ENCODE assay signal across 11 mouse cellular contexts in genomic region chr10:6685308-6686080, GRCm38 (mm10).
DNase-seq lines count a peak whose midpoint lies in the region; ATAC-seq lines count a peak whose summit lies in the region.
"Had no signal": no experiment of that assay in that cellular context is flagged by ENCODE, and none has a peak within 500 bp of the region (broad histone marks: within the 10 kb centered on the region; RNA-seq: fewer than 3 reads in every experiment).

No protein-coding gene starts in this region.

- H3K4me1 ChIP-seq in hindbrain, embryonic 14.5 days (replicated peaks; ENCODE audit: control insufficient read depth, insufficient read depth, low read length), result 0 out of 2 replicates have a peak, but pooled peaks cover 7% of the 10 kb centered on the region
- H3K4me1 ChIP-seq in hindbrain, embryonic 10.5 days (replicated peaks), result no peaks in the 10 kb centered on the region
- H3K4me1 ChIP-seq in neural tube, embryonic 15.5 days, result 0 out of 2 replicates have a peak, but pooled peaks cover 4% of the 10 kb centered on the region

- no peak overlapping the region for H3K9ac ChIP-seq in hindbrain, embryonic 14.5 days
- H3K9ac ChIP-seq in neural tube, embryonic 15.5 days (replicated peaks), result no peak overlapping the region

- ATAC-seq in hindbrain, embryonic 14.5 days (ENCODE audit: low FRiP score), result peak; percentile 84
- peak; percentile 84; the same call in 1 of the 2 replicates for ATAC-seq in neural tube, embryonic 15.5 days (ENCODE audit: low FRiP score)

- no peak overlapping the region for H3K4me2 ChIP-seq in hindbrain, embryonic 14.5 days (replicated peaks)
- no peak overlapping the region for H3K4me2 ChIP-seq in neural tube, embryonic 15.5 days

- H3K27me3 ChIP-seq in hindbrain, embryonic 14.5 days (ENCODE audit: control insufficient read depth, insufficient read depth, low read length), result no peaks in the 10 kb centered on the region
- H3K27me3 ChIP-seq in hindbrain, embryonic 10.5 days (ENCODE audit: insufficient read depth, poor library complexity, severe bottlenecking), result no peaks in the 10 kb centered on the region
- H3K27me3 ChIP-seq in neural tube, embryonic 15.5 days (replicated peaks), result no peaks in the 10 kb centered on the region

- no peaks in the 10 kb centered on the region for H3K36me3 ChIP-seq in hindbrain, embryonic 14.5 days (replicated peaks; ENCODE audit: control insufficient read depth, insufficient read depth)
- H3K36me3 ChIP-seq in hindbrain, embryonic 10.5 days, result no peaks in the 10 kb centered on the region
- no peaks in the 10 kb centered on the region for H3K36me3 ChIP-seq in neural tube, embryonic 15.5 days

- WGBS in hindbrain, embryonic 14.5 days, result 70% methylated on average over 11 of the region's 11 CpGs
- WGBS in hindbrain, embryonic 10.5 days, result 87% methylated on average over 11 of the region's 11 CpGs
- WGBS in neural tube, embryonic 15.5 days, result 54% methylated on average over 11 of the region's 11 CpGs

- no peak overlapping the region for H3K4me3 ChIP-seq in hindbrain, embryonic 14.5 days (replicated peaks; ENCODE audit: low read length)
- H3K4me3 ChIP-seq in hindbrain, embryonic 10.5 days, result no peak overlapping the region
- no peak overlapping the region for H3K4me3 ChIP-seq in neural tube, embryonic 15.5 days (replicated peaks)

- H3K9me3 ChIP-seq in hindbrain, embryonic 14.5 days (ENCODE audit: control insufficient read depth, low read length), result no peaks in the 10 kb centered on the region
- H3K9me3 ChIP-seq in hindbrain, embryonic 10.5 days, result no peaks in the 10 kb centered on the region
- H3K9me3 ChIP-seq in neural tube, embryonic 15.5 days (replicated peaks), result no peaks in the 10 kb centered on the region

- no peak overlapping the region for H3K27ac ChIP-seq in hindbrain, embryonic 14.5 days
- H3K27ac ChIP-seq in hindbrain, embryonic 10.5 days, result no peak overlapping the region
- H3K27ac ChIP-seq in neural tube, embryonic 15.5 days (replicated peaks), result peak overlapping the region; percentile 45; the same call in 1 of the 2 replicates
- H3K27ac ChIP-seq: macrophage had no signal

- peak; percentile 69 to 73 for DNase-seq in cerebellum, postnatal 14 days
- DNase-seq in cerebellum, adult 9-11 months, result no peak
- DNase-seq in hindbrain, embryonic 14.5 days (ENCODE audit: low spot score), result no peak
- no peak for DNase-seq in hindbrain, embryonic 10.5 days (ENCODE audit: low spot score)
- peak; percentile 12 for DNase-seq in layer of hippocampus, adult 9-11 months
- DNase-seq in adrenal gland, adult 8-10 months, result no peak
- no peak for DNase-seq in heart, adult 11 months
- DNase-seq: adrenal gland, adult 2 months; kidney, postnatal 14 days had no signal

Comparison
In these comparisons a context has a peak if more than half of its experiments do, and no peak if none do; other contexts are left out.
1. DNase-seq: peak in cerebellum, postnatal 14 days (2 of 2) and layer of hippocampus, adult 9-11 months (single experiment); none in cerebellum, adult 9-11 months (single experiment), hindbrain, embryonic 14.5 days (single experiment), hindbrain, embryonic 10.5 days (single experiment), adrenal gland, adult 8-10 months (single experiment) and heart, adult 11 months (single experiment).